Mouse (Mus musculus): ENCODE measurements around the gene Zic5. TPM values are rescaled to one million over a fixed set of nuclear protein-coding genes. Genes with fewer than 3 reads are reported as not detected.

Gene Zic5
- polyA plus RNA-seq, 1 experiment = 24.9 TPM

- Histone ChIP-seq H3K27me3 (ENCODE audit: control insufficient read depth, insufficient read depth, low read length) (peaks cover 6% of the 10 kb centered on the region), H3K27ac (ENCODE audit: control insufficient read depth, insufficient read depth, low read depth, low read length) (no peak overlapping the region), H3K4me3 (ENCODE audit: control insufficient read depth, low read depth, low read length) (no peak overlapping the region), H3K4me1 (ENCODE audit: control insufficient read depth, insufficient read depth, low read length) (peaks cover 11% of the 10 kb centered on the region), H3K36me3 (ENCODE audit: control insufficient read depth, insufficient read depth, low read length) (no peaks in the 10 kb centered on the region)
- no peak for TF ChIP-seq POLR2A (IDR thresholded peaks at IDR 0.05; ENCODE audit: control insufficient read depth, low read depth, low read length)
- no peak for TF ChIP-seq CTCF (IDR thresholded peaks at IDR 0.05; ENCODE audit: control insufficient read depth, insufficient read depth, insufficient replicate concordance, low read depth, low read length)
Measured at GRCm38 (mm10) chr14:122480355-122480754, 14.9 kb upstream of the Zic5 start.

GRCm38 (mm10) chr14:122479461-122480109 lies 14.1 kb upstream of the Zic5 start:
- no peaks in the 10 kb centered on the region for H3K36me3 ChIP-seq (ENCODE audit: control insufficient read depth, insufficient read depth, low read length)
- H3K4me3 ChIP-seq (ENCODE audit: control insufficient read depth, low read depth, low read length) = no peak overlapping the region
- peaks cover 12% of the 10 kb centered on the region for H3K4me1 ChIP-seq (ENCODE audit: control insufficient read depth, insufficient read depth, low read length)
- no peak overlapping the region for H3K27ac ChIP-seq (ENCODE audit: control insufficient read depth, insufficient read depth, low read depth, low read length)
- TF ChIP-seq CTCF (IDR thresholded peaks at IDR 0.05; ENCODE audit: control insufficient read depth, insufficient read depth, insufficient replicate concordance, low read depth, low read length) (no peak), POLR2A (IDR thresholded peaks at IDR 0.05; ENCODE audit: control insufficient read depth, low read depth, low read length) (no peak)
- H3K27me3 ChIP-seq (ENCODE audit: control insufficient read depth, insufficient read depth, low read length) = peaks cover 6% of the 10 kb centered on the region

- no peak for TF ChIP-seq POLR2A (IDR thresholded peaks at IDR 0.05; ENCODE audit: control insufficient read depth, low read depth, low read length)
- no peak for TF ChIP-seq CTCF (IDR thresholded peaks at IDR 0.05; ENCODE audit: control insufficient read depth, insufficient read depth, insufficient replicate concordance, low read depth, low read length)
- H3K27ac ChIP-seq (ENCODE audit: control insufficient read depth, insufficient read depth, low read depth, low read length) = no peak overlapping the region
- peaks cover 6% of the 10 kb centered on the region for H3K27me3 ChIP-seq (ENCODE audit: control insufficient read depth, insufficient read depth, low read length)
- H3K4me1 ChIP-seq (ENCODE audit: control insufficient read depth, insufficient read depth, low read length) = peaks cover 12% of the 10 kb centered on the region
- no peaks in the 10 kb centered on the region for H3K36me3 ChIP-seq (ENCODE audit: control insufficient read depth, insufficient read depth, low read length)
- H3K4me3 ChIP-seq (ENCODE audit: control insufficient read depth, low read depth, low read length) = no peak overlapping the region
Measured at GRCm38 (mm10) chr14:122478574-122479011, 13.1 kb upstream of the Zic5 start.

GRCm38 (mm10) chr14:122477971-122478573 lies 12.6 kb upstream of the Zic5 start:
- H3K27ac ChIP-seq (ENCODE audit: control insufficient read depth, insufficient read depth, low read depth, low read length) = no peak overlapping the region
- peaks cover 6% of the 10 kb centered on the region; the same call in 1 of the 2 replicates for H3K27me3 ChIP-seq (ENCODE audit: control insufficient read depth, insufficient read depth, low read length)
- no peaks in the 10 kb centered on the region for H3K36me3 ChIP-seq (ENCODE audit: control insufficient read depth, insufficient read depth, low read length)
- TF ChIP-seq POLR2A (IDR thresholded peaks at IDR 0.05; ENCODE audit: control insufficient read depth, low read depth, low read length) = no peak
- TF ChIP-seq CTCF (IDR thresholded peaks at IDR 0.05; ENCODE audit: control insufficient read depth, insufficient read depth, insufficient replicate concordance, low read depth, low read length) = no peak
- H3K4me3 ChIP-seq (ENCODE audit: control insufficient read depth, low read depth, low read length) = no peak overlapping the region
- peaks cover 12% of the 10 kb centered on the region for H3K4me1 ChIP-seq (ENCODE audit: control insufficient read depth, insufficient read depth, low read length)

- no peaks in the 10 kb centered on the region for H3K36me3 ChIP-seq (ENCODE audit: control insufficient read depth, insufficient read depth, low read length)
- H3K4me3 ChIP-seq (ENCODE audit: control insufficient read depth, low read depth, low read length) = no peak overlapping the region
- TF ChIP-seq POLR2A (IDR thresholded peaks at IDR 0.05; ENCODE audit: control insufficient read depth, low read depth, low read length) = no peak
- no peak for TF ChIP-seq CTCF (IDR thresholded peaks at IDR 0.05; ENCODE audit: control insufficient read depth, insufficient read depth, insufficient replicate concordance, low read depth, low read length)
- H3K27me3 ChIP-seq (ENCODE audit: control insufficient read depth, insufficient read depth, low read length) = peaks cover 9% of the 10 kb centered on the region
- H3K4me1 ChIP-seq (ENCODE audit: control insufficient read depth, insufficient read depth, low read length) = peaks cover 12% of the 10 kb centered on the region
- H3K27ac ChIP-seq (ENCODE audit: control insufficient read depth, insufficient read depth, low read depth, low read length) = no peak overlapping the region
Measured at GRCm38 (mm10) chr14:122477261-122477671, 11.8 kb upstream of the Zic5 start.

GRCm38 (mm10) chr14:122476822-122477215 lies 11.3 kb upstream of the Zic5 start:
- Histone ChIP-seq H3K27me3 (ENCODE audit: control insufficient read depth, insufficient read depth, low read length) (peaks cover 9% of the 10 kb centered on the region), H3K27ac (ENCODE audit: control insufficient read depth, insufficient read depth, low read depth, low read length) (no peak overlapping the region), H3K36me3 (ENCODE audit: control insufficient read depth, insufficient read depth, low read length) (no peaks in the 10 kb centered on the region), H3K4me1 (ENCODE audit: control insufficient read depth, insufficient read depth, low read length) (peaks cover 13% of the 10 kb centered on the region), H3K4me3 (ENCODE audit: control insufficient read depth, low read depth, low read length) (no peak overlapping the region)
- TF ChIP-seq POLR2A (IDR thresholded peaks at IDR 0.05; ENCODE audit: control insufficient read depth, low read depth, low read length) (no peak), CTCF (IDR thresholded peaks at IDR 0.05; ENCODE audit: control insufficient read depth, insufficient read depth, insufficient replicate concordance, low read depth, low read length) (no peak)

- Histone ChIP-seq H3K4me3 (ENCODE audit: control insufficient read depth, low read depth, low read length) (peak overlapping the region; percentile 35; the same call in 1 of the 2 replicates), H3K27ac (ENCODE audit: control insufficient read depth, insufficient read depth, low read depth, low read length) (no peak overlapping the region), H3K36me3 (ENCODE audit: control insufficient read depth, insufficient read depth, low read length) (no peaks in the 10 kb centered on the region), H3K27me3 (ENCODE audit: control insufficient read depth, insufficient read depth, low read length) (peaks cover 9% of the 10 kb centered on the region), H3K4me1 (ENCODE audit: control insufficient read depth, insufficient read depth, low read length) (peaks cover 15% of the 10 kb centered on the region)
- no peak for TF ChIP-seq CTCF (IDR thresholded peaks at IDR 0.05; ENCODE audit: control insufficient read depth, insufficient read depth, insufficient replicate concordance, low read depth, low read length)
- TF ChIP-seq POLR2A (IDR thresholded peaks at IDR 0.05; ENCODE audit: control insufficient read depth, low read depth, low read length) = no peak
Measured at GRCm38 (mm10) chr14:122476041-122476821, 10.8 kb upstream of the Zic5 start.
